Mouse (Mus musculus): ENCODE data around the gene Wdr92. TPM values are rescaled to one million over a fixed set of nuclear protein-coding genes. Genes with fewer than 3 reads are reported as not detected.

Gene Wdr92
- 5.4 and 9.0 TPM in 2 replicates for polyA plus RNA-seq (2012; rRNA removed; ENCODE audit: low replicate concordance)

GRCm38 (mm10) chr11:17181807-17182206 is at the start of gene Wdr92:
Gene Wdr92, plus strand, starts transcription at chr11:17182107.

GRCm38 (mm10) chr11:17158858-17159737 is 22.8 kb upstream of the Wdr92 start, which contains the start of gene Ppp3r1:
Gene Ppp3r1, plus strand, starts transcription at chr11:17159263.

GRCm38 (mm10) chr11:17211258-17212140 is 29.6 kb downstream of the Wdr92 start, which contains the start of gene Pno1:
Gene Pno1, minus strand, starts transcription at chr11:17211568.

DNA sequence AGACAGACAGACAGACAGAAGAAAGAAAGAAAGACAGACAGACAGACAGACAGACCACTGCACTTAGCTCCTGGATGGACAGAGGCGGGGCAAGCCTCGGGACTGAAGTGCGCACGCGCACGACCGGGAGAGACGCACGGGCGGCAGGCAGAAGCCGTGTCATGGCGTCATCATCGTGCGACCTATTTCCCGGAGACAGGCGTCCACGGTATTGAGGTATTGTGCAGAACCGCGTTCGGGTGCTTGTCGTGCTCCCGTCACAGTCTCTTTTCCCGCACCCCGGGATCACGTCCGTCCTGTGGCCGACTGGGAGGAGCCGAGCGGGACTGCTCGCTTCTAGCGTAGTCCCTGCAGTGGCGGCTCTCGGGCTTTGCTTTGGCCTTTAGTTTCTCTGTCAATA is 75.5 kb downstream of the Wdr92 start, which contains the start of gene C1d:
Gene C1d (plus strand): TSS at position 137 of the 400 bp plus-strand sequence.

Other genes with a start within 250 kb of the Wdr92 start
- gene Fbxo48, start 230.7 kb upstream of the Wdr92 start, polyA plus RNA-seq (2012; rRNA removed; ENCODE audit: low replicate concordance): 0.22 and 0.48 TPM in 2 replicates
- 18.7 and 19.6 TPM in 2 replicates for gene Cnrip1, start 130.5 kb upstream of the Wdr92 start, polyA plus RNA-seq (2012; rRNA removed; ENCODE audit: low replicate concordance)
- 2.8 and 5.8 TPM in 2 replicates for gene Plek, start 129.7 kb upstream of the Wdr92 start, polyA plus RNA-seq (2012; rRNA removed; ENCODE audit: low replicate concordance)
- 26.8 and 77.3 TPM in 2 replicates for gene Ppp3r1, start 22.8 kb upstream of the Wdr92 start, polyA plus RNA-seq (2012; rRNA removed; ENCODE audit: low replicate concordance)
- 3.5 and 4.2 TPM in 2 replicates for gene Pno1, start 29.5 kb downstream of the Wdr92 start, polyA plus RNA-seq (2012; rRNA removed; ENCODE audit: low replicate concordance)
- gene C1d, start 75.5 kb downstream of the Wdr92 start, polyA plus RNA-seq (2012; rRNA removed; ENCODE audit: low replicate concordance): 4.3 and 12.5 TPM in 2 replicates

All from mammary gland, adult 2 months (tissue).